In genomic region chr13:37602256-37602655, GRCm38 (mm10) we compare ENCODE assay signal across 13 mouse cellular contexts.
DNase-seq lines count a peak whose midpoint lies in the region; TF ChIP-seq lines count a peak whose summit lies in the region.
"Had no signal": no experiment of that assay in that cellular context is flagged by ENCODE, and none has a peak within 500 bp of the region (broad histone marks: within the 10 kb centered on the region; RNA-seq: fewer than 3 reads in every experiment).

No protein-coding gene starts in this region.

- no peak for TF ChIP-seq POLR2A in lung, adult 2 months (IDR thresholded peaks at IDR 0.05; ENCODE audit: borderline replicate concordance, extremely low read depth, low read depth, low read length)

- H3K4me1 ChIP-seq in lung, adult 2 months (ENCODE audit: control insufficient read depth, insufficient read depth, low read length) = no peaks in the 10 kb centered on the region
- H3K4me1 ChIP-seq: embryonic facial prominence, embryonic 12.5 days had no signal

- WGBS in lung, adult 2 months = 42% methylated on average over 4 of the region's 4 CpGs

- no peak overlapping the region for H3K4me3 ChIP-seq in lung, adult 2 months (replicated peaks; ENCODE audit: extremely low read depth, low read depth, low read length)
- H3K4me3 ChIP-seq: embryonic facial prominence, embryonic 12.5 days; forebrain, embryonic 15.5 days; lung, embryonic 15.5 days had no signal

- intact Hi-C loops in heart, postnatal 36 days (cut with DNase I) = loop anchor here (5.0 kb wide), 1 partner anchor 40 kb away; no protein-coding TSS in a partner anchor

- no peak for TF ChIP-seq CTCF in lung, adult 2 months (IDR thresholded peaks at IDR 0.05; ENCODE audit: insufficient read depth, low read length)

- peak; percentile 20 to 32 for DNase-seq in cerebellum, postnatal 14 days
- DNase-seq in cerebellum, postnatal 36 days = no peak
- peak; percentile 33 for DNase-seq in lung, postnatal 10 days
- no peak for DNase-seq in lung, adult 2 months
- peak; percentile 70 for DNase-seq in heart, adult 8-10 months (ENCODE audit: low spot score)
- peak; percentile 32 to 37 for DNase-seq in heart, postnatal 36 days
- no peak for DNase-seq in layer of hippocampus, adult 18-20 months (ENCODE audit: low spot score in 2 of 2)
- no peak for DNase-seq in urinary bladder, postnatal 25 days (ENCODE audit: low spot score)
- DNase-seq: cerebellum, adult 8-10 months; spleen, adult 18-20 months had no signal

Comparison
In these comparisons a context has a peak if more than half of its experiments do, and no peak if none do; other contexts are left out.
1. DNase-seq: peak in cerebellum, postnatal 14 days (2 of 2), lung, postnatal 10 days (single experiment), heart, adult 8-10 months (single experiment) and heart, postnatal 36 days (2 of 2); none in cerebellum, postnatal 36 days (0 of 2), lung, adult 2 months (single experiment), layer of hippocampus, adult 18-20 months (0 of 2) and urinary bladder, postnatal 25 days (single experiment).